Mouse (Mus musculus) cerebellum, adult 2 months (tissue): ENCODE results near the gene Fbxl17.

Experiments used
- CTCF ChIP-seq: fragments of 200-500 bp; IDR thresholded peaks from 2 replicates; pipeline ENCODE4 v1.5.1; 2011; ENCODE audit warnings: low read depth, mild to moderate bottlenecking, control low read depth, low read length, moderate library complexity, borderline replicate concordance; ENCODE audit not compliant: insufficient read depth
- POLR2A ChIP-seq: fragments of 200-500 bp; IDR thresholded peaks from 2 replicates; pipeline ENCODE4 v1.6.1; 2011; ENCODE audit warnings: low read length, control low read depth, borderline replicate concordance; ENCODE audit not compliant: insufficient read depth

GRCm38 (mm10) chr17:63489525-63489924 lies 10.3 kb downstream of the Fbxl17 start:
- no peak for TF ChIP-seq CTCF
- TF ChIP-seq POLR2A: no peak
